14 mouse cellular contexts compared by ENCODE assay signal in the genomic region with DNA sequence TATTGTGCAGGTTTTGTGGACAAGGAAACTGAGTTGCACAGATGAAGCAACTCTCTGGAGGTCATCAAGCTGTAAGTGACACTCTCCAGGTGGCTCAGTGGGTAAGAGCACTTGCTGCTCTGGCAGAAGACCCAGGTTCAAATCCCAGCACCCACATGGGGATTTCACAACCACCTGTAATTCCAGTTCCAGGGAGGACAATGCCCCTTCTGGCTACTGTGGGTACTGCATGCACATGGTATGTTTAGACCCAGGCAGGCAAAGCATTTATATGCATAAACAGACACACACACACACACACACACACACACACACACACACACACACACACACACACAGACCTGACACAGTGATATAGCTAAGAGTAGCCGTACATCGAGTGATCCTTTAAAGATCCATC.
DNase-seq lines count a peak whose midpoint lies in the region; ATAC-seq and TF ChIP-seq lines count a peak whose summit lies in the region.
"Had no signal": no experiment of that assay in that cellular context is flagged by ENCODE, and none has a peak within 500 bp of the region (broad histone marks: within the 10 kb centered on the region; RNA-seq: fewer than 3 reads in every experiment).

No protein-coding gene starts in this region.

- peak; percentile 66 for TF ChIP-seq CTCF in liver, embryonic 14.5 days (IDR thresholded peaks at IDR 0.05; ENCODE audit: low read depth)
- TF ChIP-seq CTCF in E14TG2a.4 (conservative IDR thresholded peaks at IDR 0.05; ENCODE audit: low read length): peak; percentile 57

- H3K9me3 ChIP-seq in liver, embryonic 14.5 days (ENCODE audit: control insufficient read depth, low read length): no peaks in the 10 kb centered on the region
- H3K9me3 ChIP-seq in E14TG2a.4 (ENCODE audit: low read length): no peaks in the 10 kb centered on the region
- no peaks in the 10 kb centered on the region for H3K9me3 ChIP-seq in midbrain, embryonic 15.5 days
- H3K9me3 ChIP-seq: forebrain, embryonic 15.5 days; midbrain, embryonic 10.5 days had no signal

- ATAC-seq in liver, embryonic 14.5 days (ENCODE audit: insufficient read depth): no peak
- no peak for ATAC-seq in midbrain, embryonic 15.5 days (replicated peaks)
- ATAC-seq: forebrain, embryonic 15.5 days; inflammation-experienced regulatory T-cells, adult 6 months had no signal

- DNase-seq in cerebellum, postnatal 10 days: peak; percentile 20 to 34
- no peak for DNase-seq in cerebellum, postnatal 4 days (ENCODE audit: low spot score in 2 of 2)
- DNase-seq in liver, embryonic 14.5 days (ENCODE audit: low read depth in 3 of 3, low spot score in 3 of 3): no peak
- DNase-seq in liver: no peak
- DNase-seq in induced T-regulatory cell, adult 2 months (ENCODE audit: low read depth): peak; percentile 44
- no peak for DNase-seq in kidney, postnatal 4 days
- DNase-seq: gastrocnemius, postnatal 25 days; left cerebral cortex, postnatal 4 days; right cerebral cortex, postnatal 4 days had no signal

- no peaks in the 10 kb centered on the region for H3K27me3 ChIP-seq in liver, embryonic 14.5 days (ENCODE audit: control insufficient read depth, insufficient read depth, low read length)
- H3K27me3 ChIP-seq in E14TG2a.4 (ENCODE audit: insufficient read depth, low read length): no peaks in the 10 kb centered on the region; the same call in 1 of the 2 replicates
- H3K27me3 ChIP-seq in midbrain, embryonic 15.5 days (replicated peaks): no peaks in the 10 kb centered on the region
- H3K27me3 ChIP-seq: forebrain, embryonic 15.5 days had no signal

- no peak overlapping the region for H3K4me3 ChIP-seq in liver, embryonic 14.5 days (ENCODE audit: insufficient read depth in 1 of 2, low read depth in 2 of 2, low read length in 2 of 2)
- no peak overlapping the region for H3K4me3 ChIP-seq in E14TG2a.4 (replicated peaks; ENCODE audit: low read length)
- no peak overlapping the region for H3K4me3 ChIP-seq in midbrain, embryonic 15.5 days
- H3K4me3 ChIP-seq: forebrain, embryonic 15.5 days; midbrain, embryonic 10.5 days had no signal

- H3K27ac ChIP-seq in liver, embryonic 14.5 days: no peak overlapping the region
- H3K27ac ChIP-seq in midbrain, embryonic 15.5 days: no peak overlapping the region
- H3K27ac ChIP-seq: forebrain, embryonic 15.5 days; midbrain, embryonic 10.5 days had no signal

- H3K4me1 ChIP-seq in liver, embryonic 14.5 days (replicated peaks; ENCODE audit: control insufficient read depth in 2 of 2, insufficient read depth in 2 of 2, low read length in 1 of 2): no peaks in the 10 kb centered on the region
- no peaks in the 10 kb centered on the region for H3K4me1 ChIP-seq in E14TG2a.4 (replicated peaks; ENCODE audit: low read depth, low read length)
- H3K4me1 ChIP-seq in midbrain, embryonic 15.5 days: peaks cover 10% of the 10 kb centered on the region

- no peak for TF ChIP-seq EP300 in liver, embryonic 14.5 days (IDR thresholded peaks at IDR 0.05; ENCODE audit: low read depth)

- H3K36me3 ChIP-seq in liver, embryonic 14.5 days (replicated peaks; ENCODE audit: control insufficient read depth, insufficient read depth, low read depth): no peaks in the 10 kb centered on the region
- H3K36me3 ChIP-seq in E14TG2a.4 (ENCODE audit: insufficient read depth, low read length): no peaks in the 10 kb centered on the region
- H3K36me3 ChIP-seq in midbrain, embryonic 15.5 days (replicated peaks): no peaks in the 10 kb centered on the region
- H3K36me3 ChIP-seq: forebrain, embryonic 15.5 days; midbrain, embryonic 10.5 days had no signal

- WGBS in liver, embryonic 14.5 days (ENCODE audit: insufficient replicate concordance): 82% methylated on average over 2 of the region's 2 CpGs
- 99% methylated on average over 2 of the region's 2 CpGs for WGBS in midbrain, embryonic 15.5 days

- H3K4me2 ChIP-seq in liver, embryonic 14.5 days (ENCODE audit: low read depth): no peak overlapping the region
- H3K4me2 ChIP-seq in midbrain, embryonic 15.5 days: no peak overlapping the region
- H3K4me2 ChIP-seq: forebrain, embryonic 15.5 days had no signal

- H3K9ac ChIP-seq in liver, embryonic 14.5 days (replicated peaks): no peak overlapping the region
- no peak overlapping the region for H3K9ac ChIP-seq in midbrain, embryonic 15.5 days
- H3K9ac ChIP-seq: forebrain, embryonic 15.5 days had no signal

Comparison
In these comparisons a context has a peak if more than half of its experiments do, and no peak if none do; other contexts are left out.
1. DNase-seq: peak in cerebellum, postnatal 10 days (2 of 2) and induced T-regulatory cell, adult 2 months (single experiment); none in cerebellum, postnatal 4 days (0 of 2), liver, embryonic 14.5 days (0 of 3), liver (single experiment) and kidney, postnatal 4 days (0 of 2).